Mouse (Mus musculus): ENCODE results near the gene Gm10639.

GRCm38 (mm10) chr9:78319499-78319898 lies 29.8 kb downstream of the Gm10639 start:
- peak; percentile 21 to 68; a peak in 2 of 4 replicates for TF ChIP-seq CTCF (conservative IDR thresholded peaks at IDR 0.05 in 1 of 2, IDR thresholded peaks at IDR 0.05 in 1 of 2; ENCODE audit: low read depth in 2 of 2, low read length in 2 of 2)
- no peak for TF ChIP-seq GABPA (IDR thresholded peaks at IDR 0.05; ENCODE audit: insufficient replicate concordance, low read depth, low read length)
- no peak for TF ChIP-seq TCF12 (IDR thresholded peaks at IDR 0.05; ENCODE audit: low read depth, low read length)
- no peak for TF ChIP-seq POLR2A (IDR thresholded peaks at IDR 0.05; ENCODE audit: low read depth, low read length)
- no peak for TF ChIP-seq ELF1 (IDR thresholded peaks at IDR 0.05; ENCODE audit: low read depth, low read length)
